Mouse (Mus musculus): ENCODE data around the gene Fam69b. TPM values are rescaled to one million over a fixed set of nuclear protein-coding genes. Genes with fewer than 3 reads are reported as not detected.
"Not testable (repeated sequence)": the region's sequence is repeated elsewhere in the genome, so short reads cannot be mapped to it uniquely, and the experiment has no call there.

Gene Fam69b
- polyA plus RNA-seq, 1 experiment from 2014 or later = 1.3 TPM

DNA sequence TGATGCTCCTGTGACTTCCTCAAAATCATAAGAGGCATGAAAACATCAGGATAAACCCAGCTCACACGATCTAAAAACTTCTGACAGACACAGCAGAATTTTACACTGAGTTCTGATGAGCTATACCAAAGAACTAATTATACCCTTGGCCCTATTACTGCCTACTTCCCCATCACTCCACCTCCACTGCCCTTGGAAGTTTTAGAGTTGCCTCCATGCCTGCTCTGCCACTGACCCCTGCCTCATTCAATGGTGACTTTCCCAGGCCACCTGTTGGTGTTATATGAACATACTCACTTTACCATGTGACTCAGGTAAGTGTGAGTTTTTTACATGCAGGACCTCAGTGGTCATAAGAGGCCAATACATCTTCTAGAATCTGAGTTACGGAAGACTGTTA, 29.2 kb downstream of the Fam69b start:
- no peak for ATAC-seq (ENCODE audit: low read depth)
- Histone ChIP-seq H3K27me3 (ENCODE audit: control insufficient read depth, insufficient read depth, low read depth, low read length) (peaks cover 3% of the 10 kb centered on the region; the same call in 1 of the 2 replicates), H3K4me2 (ENCODE audit: low read depth, low read length) (no peak overlapping the region), H3K27ac (ENCODE audit: low read length) (no peak overlapping the region), H3K4me1 (ENCODE audit: control insufficient read depth, low read depth, low read length) (no peaks in the 10 kb centered on the region), H3K4me3 (ENCODE audit: low read depth, low read length) (no peak overlapping the region), H3K9ac (ENCODE audit: low read depth, low read length) (no peak overlapping the region), H3K9me3 (replicated peaks; ENCODE audit: control insufficient read depth, low read length) (no peaks in the 10 kb centered on the region), H3K36me3 (ENCODE audit: control insufficient read depth, insufficient read depth) (no peaks in the 10 kb centered on the region)
- WGBS (ENCODE audit: insufficient replicate concordance) = 56% methylated on average over 2 of the region's 2 CpGs

DNA sequence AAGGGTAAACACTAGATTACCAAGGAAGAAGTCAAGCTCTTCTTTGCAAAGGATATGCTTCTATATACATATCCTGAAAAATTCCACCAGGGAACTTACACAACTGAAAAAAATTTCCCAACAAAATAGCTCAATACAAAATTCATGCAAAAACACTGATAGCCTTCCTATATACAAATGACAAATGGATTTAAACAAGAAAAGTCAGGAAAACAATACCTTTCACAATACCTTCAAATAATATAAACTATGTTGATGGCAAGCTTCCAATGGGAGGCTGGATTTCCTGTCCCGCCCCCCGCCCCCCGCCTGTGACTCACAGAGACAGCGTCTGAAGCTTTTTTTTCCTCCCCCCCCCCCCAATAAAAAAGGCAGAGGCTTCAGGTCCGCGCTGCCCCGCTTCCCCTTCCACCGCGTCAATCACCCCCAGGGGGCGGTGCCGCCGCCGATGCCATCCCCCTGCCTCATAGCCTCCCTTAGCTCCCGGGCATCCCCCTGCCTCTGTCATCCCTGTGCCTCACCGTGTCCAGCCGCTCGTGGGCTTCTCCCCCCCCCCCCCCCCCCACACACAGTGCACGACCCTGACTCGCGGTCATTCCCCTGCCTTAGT, 33.0 kb downstream of the Fam69b start:
- H3K9ac ChIP-seq (ENCODE audit: low read depth, low read length) = no peak overlapping the region
- H3K4me1 ChIP-seq (ENCODE audit: control insufficient read depth, low read depth, low read length) = no peaks in the 10 kb centered on the region
- peaks cover 3% of the 10 kb centered on the region; the same call in 1 of the 2 replicates for H3K27me3 ChIP-seq (ENCODE audit: control insufficient read depth, insufficient read depth, low read depth, low read length)
- no peak overlapping the region for H3K27ac ChIP-seq (ENCODE audit: low read length)
- no peaks in the 10 kb centered on the region for H3K9me3 ChIP-seq (replicated peaks; ENCODE audit: control insufficient read depth, low read length)
- H3K4me3 ChIP-seq (ENCODE audit: low read depth, low read length) = no peak overlapping the region
- ATAC-seq (ENCODE audit: low read depth) = no peak
- WGBS (ENCODE audit: insufficient replicate concordance) = 1% methylated on average over 16 of the region's 20 CpGs
- peak overlapping the region; percentile 46 for H3K4me2 ChIP-seq (ENCODE audit: low read depth, low read length)
- H3K36me3 ChIP-seq (ENCODE audit: control insufficient read depth, insufficient read depth) = no peaks in the 10 kb centered on the region

DNA sequence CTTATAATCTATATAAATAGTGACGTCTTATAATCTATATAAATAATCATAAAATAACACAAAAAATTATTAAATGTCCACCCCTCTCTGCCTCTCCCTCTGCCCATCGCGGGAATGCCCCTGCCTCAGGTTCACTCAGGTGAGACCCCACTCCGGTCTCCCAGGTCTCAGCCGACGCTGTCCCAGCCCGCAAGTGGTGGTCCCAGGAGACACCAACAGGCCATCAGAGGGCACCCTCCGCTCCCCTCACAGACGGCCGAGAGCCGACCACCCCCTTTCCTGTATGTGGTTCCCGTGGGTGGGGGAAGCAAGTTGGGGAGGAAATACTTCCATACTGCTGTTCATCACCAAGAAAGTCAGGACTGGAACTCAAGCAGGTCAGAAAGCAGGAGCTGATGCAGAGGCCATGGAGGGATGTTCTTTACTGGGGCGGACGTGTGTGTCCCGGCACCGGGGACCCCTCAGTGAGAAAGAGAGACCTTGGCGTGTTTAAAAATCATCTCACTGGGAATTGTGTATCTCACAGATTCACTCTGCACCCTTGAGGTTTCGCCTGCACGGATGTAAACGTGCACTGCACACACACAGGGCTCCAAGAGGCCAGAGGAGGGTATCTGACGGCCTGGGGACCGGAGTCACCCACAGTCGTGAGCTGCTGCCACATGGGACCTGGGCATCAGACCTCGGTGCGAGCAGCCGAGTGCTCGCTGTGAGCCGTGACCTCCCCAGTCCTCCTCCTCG, 33.7 kb downstream of the Fam69b start:
- H3K27ac ChIP-seq (ENCODE audit: low read length) = no peak overlapping the region
- H3K4me1 ChIP-seq (ENCODE audit: control insufficient read depth, low read depth, low read length) = no peaks in the 10 kb centered on the region
- 36% methylated on average over 29 of the region's 29 CpGs for WGBS (ENCODE audit: insufficient replicate concordance)
- peak overlapping the region; percentile 46 for H3K4me2 ChIP-seq (ENCODE audit: low read depth, low read length)
- H3K9me3 ChIP-seq (replicated peaks; ENCODE audit: control insufficient read depth, low read length) = no peaks in the 10 kb centered on the region
- no peak for ATAC-seq (ENCODE audit: low read depth)
- H3K36me3 ChIP-seq (ENCODE audit: control insufficient read depth, insufficient read depth) = no peaks in the 10 kb centered on the region
- no peak overlapping the region for H3K4me3 ChIP-seq (ENCODE audit: low read depth, low read length)
- H3K9ac ChIP-seq (ENCODE audit: low read depth, low read length) = no peak overlapping the region
- H3K27me3 ChIP-seq (ENCODE audit: control insufficient read depth, insufficient read depth, low read depth, low read length) = peaks cover 3% of the 10 kb centered on the region; the same call in 1 of the 2 replicates

DNA sequence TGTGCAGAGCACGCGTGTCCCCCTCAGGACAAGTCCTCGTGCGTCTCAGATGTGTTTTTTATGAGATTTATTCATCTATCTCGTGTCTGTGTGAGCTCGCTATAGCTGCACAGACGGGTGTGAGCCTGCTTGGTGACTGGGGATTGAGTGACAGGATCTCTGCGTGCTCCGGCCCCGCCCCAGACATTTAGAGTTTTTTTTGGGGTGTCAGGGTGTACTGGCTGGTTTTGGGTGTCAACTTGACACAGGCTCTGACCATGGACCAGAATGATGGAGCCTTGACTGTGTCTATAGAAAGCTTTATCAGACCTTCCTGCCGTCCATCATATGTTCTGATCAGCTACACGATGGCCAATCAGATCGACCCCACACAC, 34.2 kb downstream of the Fam69b start:
- Histone ChIP-seq H3K27ac (ENCODE audit: low read length) (no peak overlapping the region), H3K4me3 (ENCODE audit: low read depth, low read length) (no peak overlapping the region), H3K9me3 (replicated peaks; ENCODE audit: control insufficient read depth, low read length) (no peaks in the 10 kb centered on the region), H3K4me2 (ENCODE audit: low read depth, low read length) (no peak overlapping the region), H3K36me3 (ENCODE audit: control insufficient read depth, insufficient read depth) (no peaks in the 10 kb centered on the region), H3K27me3 (ENCODE audit: control insufficient read depth, insufficient read depth, low read depth, low read length) (peaks cover 3% of the 10 kb centered on the region; the same call in 1 of the 2 replicates), H3K9ac (ENCODE audit: low read depth, low read length) (no peak overlapping the region), H3K4me1 (ENCODE audit: control insufficient read depth, low read depth, low read length) (no peaks in the 10 kb centered on the region)
- no peak for ATAC-seq (ENCODE audit: low read depth)
- 64% methylated on average over 13 of the region's 13 CpGs for WGBS (ENCODE audit: insufficient replicate concordance)

DNA sequence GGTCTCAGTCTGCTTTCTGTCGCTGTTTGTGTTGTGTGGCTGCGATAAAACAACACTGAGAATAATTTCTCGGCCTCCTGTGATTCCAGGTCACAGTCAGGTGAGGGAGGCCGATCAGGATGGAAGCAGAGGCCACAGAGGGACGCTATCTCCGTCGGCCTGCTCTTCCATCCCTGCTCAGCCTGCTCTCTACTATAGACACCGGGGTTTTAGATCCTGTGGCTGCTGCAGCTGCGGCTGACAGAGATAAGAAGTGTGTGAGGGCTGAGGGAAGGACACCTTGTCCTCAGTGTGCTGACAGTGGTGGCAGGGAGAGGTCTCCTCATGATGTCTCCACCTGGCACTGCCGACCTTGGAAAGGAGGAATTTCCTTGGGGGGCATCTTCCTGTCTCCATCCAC, 34.9 kb downstream of the Fam69b start:
- H3K9me3 ChIP-seq (replicated peaks; ENCODE audit: control insufficient read depth, low read length) = no peaks in the 10 kb centered on the region
- no peak overlapping the region for H3K27ac ChIP-seq (ENCODE audit: low read length)
- H3K27me3 ChIP-seq (ENCODE audit: control insufficient read depth, insufficient read depth, low read depth, low read length) = peaks cover 3% of the 10 kb centered on the region; the same call in 1 of the 2 replicates
- 36% methylated on average over 10 of the region's 10 CpGs for WGBS (ENCODE audit: insufficient replicate concordance)
- H3K4me1 ChIP-seq (ENCODE audit: control insufficient read depth, low read depth, low read length) = no peaks in the 10 kb centered on the region
- H3K9ac ChIP-seq (ENCODE audit: low read depth, low read length) = no peak overlapping the region
- ATAC-seq (ENCODE audit: low read depth) = no peak
- no peak overlapping the region for H3K4me3 ChIP-seq (ENCODE audit: low read depth, low read length)
- no peak overlapping the region for H3K4me2 ChIP-seq (ENCODE audit: low read depth, low read length)
- H3K36me3 ChIP-seq (ENCODE audit: control insufficient read depth, insufficient read depth) = no peaks in the 10 kb centered on the region

DNA sequence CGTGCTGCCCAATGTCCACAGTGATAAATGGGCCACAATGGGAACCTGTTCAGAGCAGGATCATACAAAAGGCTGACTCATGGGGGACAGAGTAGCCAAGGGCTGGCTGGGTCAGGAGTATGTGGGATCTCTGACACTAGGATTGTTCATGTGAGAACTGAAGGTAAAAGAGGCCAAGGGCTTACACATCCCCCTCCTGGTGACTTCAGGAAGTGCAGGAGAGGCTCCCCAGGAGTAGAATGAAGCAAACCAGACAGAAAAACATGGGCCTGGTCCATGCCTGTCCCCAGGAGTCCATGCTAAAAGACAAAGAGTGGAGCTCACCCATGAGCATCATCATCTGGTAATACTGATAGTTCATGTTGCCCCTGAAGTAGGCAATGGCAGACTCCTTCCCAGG, 35.3 kb downstream of the Fam69b start:
- H3K4me3 ChIP-seq (ENCODE audit: low read depth, low read length); ATAC-seq (ENCODE audit: low read depth); H3K9ac ChIP-seq (ENCODE audit: low read depth, low read length); H3K4me1 ChIP-seq (ENCODE audit: control insufficient read depth, low read depth, low read length); H3K4me2 ChIP-seq (ENCODE audit: low read depth, low read length); H3K27me3 ChIP-seq (ENCODE audit: control insufficient read depth, insufficient read depth, low read depth, low read length); H3K36me3 ChIP-seq (ENCODE audit: control insufficient read depth, insufficient read depth); H3K9me3 ChIP-seq (replicated peaks; ENCODE audit: control insufficient read depth, low read length); H3K27ac ChIP-seq (ENCODE audit: low read length): not testable (repeated sequence)
- WGBS (ENCODE audit: insufficient replicate concordance) = 66% methylated on average over 1 of the region's 1 CpGs

DNA sequence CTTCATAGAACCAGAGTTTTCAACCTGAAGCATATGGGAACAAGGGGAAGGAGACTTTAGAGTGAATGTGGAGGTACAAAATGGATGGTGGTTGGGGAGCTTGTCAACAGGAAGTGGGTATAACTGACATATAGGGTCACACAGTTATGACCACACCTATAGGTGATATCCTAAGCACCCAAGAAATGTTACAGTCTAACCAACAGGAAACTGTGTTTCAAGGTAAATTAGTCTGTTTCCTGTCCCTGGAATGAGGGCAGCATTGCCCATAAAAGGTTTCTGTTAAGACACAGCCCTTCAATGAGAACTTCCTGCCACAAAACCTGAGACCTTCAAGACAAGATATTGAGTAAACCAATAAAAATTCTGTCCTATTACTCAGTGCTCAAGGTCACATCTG, 40.5 kb downstream of the Fam69b start:
- Histone ChIP-seq H3K27ac (ENCODE audit: low read length) (no peak overlapping the region), H3K36me3 (ENCODE audit: control insufficient read depth, insufficient read depth) (no peaks in the 10 kb centered on the region)
- ATAC-seq (ENCODE audit: low read depth) = no peak

DNA sequence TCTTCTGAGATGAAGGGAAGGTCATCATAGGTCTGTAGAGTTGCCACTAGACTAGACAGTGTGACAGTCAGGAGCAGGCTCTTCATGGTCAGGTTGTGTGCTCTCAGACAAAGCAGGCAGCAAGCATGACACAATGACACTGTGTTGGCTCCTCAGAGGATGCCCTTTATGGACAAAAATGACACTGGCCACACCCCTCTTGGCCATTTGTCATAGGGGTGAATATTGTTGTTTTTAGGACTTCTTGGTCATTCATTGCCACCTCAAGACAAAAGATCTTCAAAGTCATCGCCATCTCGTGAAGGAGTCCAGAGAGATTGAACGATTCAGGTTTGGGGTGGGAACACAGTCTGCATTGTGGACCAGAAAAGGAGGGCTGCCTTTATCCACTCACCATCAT, 42.9 kb downstream of the Fam69b start, which contains the start of gene Lcn4:
Gene Lcn4 (minus strand): TSS at position 101 of the 400 bp plus-strand sequence.
- H3K4me3 ChIP-seq (ENCODE audit: low read depth, low read length) = no peak within 1 kb of the TSS
- no peaks in the 10 kb centered on the region for H3K27me3 ChIP-seq (ENCODE audit: control insufficient read depth, insufficient read depth, low read depth, low read length)
- H3K9ac ChIP-seq (ENCODE audit: low read depth, low read length) = no peak within 1 kb of the TSS
- no peak within 1 kb of the TSS for H3K27ac ChIP-seq (ENCODE audit: low read length)
- no peaks in the 10 kb centered on the region for H3K4me1 ChIP-seq (ENCODE audit: control insufficient read depth, low read depth, low read length)
- 77% methylated on average over 3 of the region's 3 CpGs for WGBS (ENCODE audit: insufficient replicate concordance)
- H3K36me3 ChIP-seq (ENCODE audit: control insufficient read depth, insufficient read depth) = no peaks in the 10 kb centered on the region
- no peak within 1 kb of the TSS for H3K4me2 ChIP-seq (ENCODE audit: low read depth, low read length)
- no peak for ATAC-seq (ENCODE audit: low read depth)
- H3K9me3 ChIP-seq (replicated peaks; ENCODE audit: control insufficient read depth, low read length) = no peaks in the 10 kb centered on the region

More for the DNA sequence above, 40.5 kb downstream of the Fam69b start:
- H3K9ac ChIP-seq (ENCODE audit: low read depth, low read length) = no peak overlapping the region
- H3K9me3 ChIP-seq (replicated peaks; ENCODE audit: control insufficient read depth, low read length) = no peaks in the 10 kb centered on the region
- no peaks in the 10 kb centered on the region for H3K4me1 ChIP-seq (ENCODE audit: control insufficient read depth, low read depth, low read length)
- H3K4me2 ChIP-seq (ENCODE audit: low read depth, low read length) = no peak overlapping the region
- H3K27me3 ChIP-seq (ENCODE audit: control insufficient read depth, insufficient read depth, low read depth, low read length) = no peaks in the 10 kb centered on the region
- H3K4me3 ChIP-seq (ENCODE audit: low read depth, low read length) = no peak overlapping the region
